Mouse (Mus musculus): ENCODE data around the gene Clic5. TPM values are rescaled to one million over a fixed set of nuclear protein-coding genes. Genes with fewer than 3 reads are reported as not detected.

The Clic5 gene
- not detected in 2 replicates for polyA plus RNA-seq (2012)

- H3K4me1 ChIP-seq (ENCODE audit: control insufficient read depth), result no peaks in the 10 kb centered on the region; the same call in 1 of the 2 replicates
- TF ChIP-seq GATA1 (IDR thresholded peaks at IDR 0.05; ENCODE audit: low read length) (no peak), TAL1 (IDR thresholded peaks at IDR 0.05; ENCODE audit: low read length) (no peak)
- no peaks in the 10 kb centered on the region for H3K36me3 ChIP-seq (ENCODE audit: control insufficient read depth)
- peak within 1 kb of the TSS; percentile 32 for H3K4me3 ChIP-seq (replicated peaks)
- no peaks in the 10 kb centered on the region for H3K9me3 ChIP-seq (ENCODE audit: control insufficient read depth, low read length)
- H3K27me3 ChIP-seq (ENCODE audit: control insufficient read depth), result peaks cover 27% of the 10 kb centered on the region
Measured at GRCm38 (mm10) chr17:44188042-44188768, at the start of gene Clic5. Clic5 (plus strand) TSS chr17:44188584.

- Histone ChIP-seq H3K4me1 (ENCODE audit: control insufficient read depth) (no peaks in the 10 kb centered on the region), H3K9me3 (ENCODE audit: control insufficient read depth, low read length) (no peaks in the 10 kb centered on the region), H3K4me3 (replicated peaks) (no peak overlapping the region), H3K36me3 (ENCODE audit: control insufficient read depth) (no peaks in the 10 kb centered on the region), H3K27me3 (ENCODE audit: control insufficient read depth) (no peaks in the 10 kb centered on the region)
- TF ChIP-seq TAL1 (IDR thresholded peaks at IDR 0.05; ENCODE audit: low read length) (no peak), GATA1 (IDR thresholded peaks at IDR 0.05; ENCODE audit: low read length) (no peak)
Measured at GRCm38 (mm10) chr17:44145806-44146205, 42.6 kb upstream of the Clic5 start.

DNA sequence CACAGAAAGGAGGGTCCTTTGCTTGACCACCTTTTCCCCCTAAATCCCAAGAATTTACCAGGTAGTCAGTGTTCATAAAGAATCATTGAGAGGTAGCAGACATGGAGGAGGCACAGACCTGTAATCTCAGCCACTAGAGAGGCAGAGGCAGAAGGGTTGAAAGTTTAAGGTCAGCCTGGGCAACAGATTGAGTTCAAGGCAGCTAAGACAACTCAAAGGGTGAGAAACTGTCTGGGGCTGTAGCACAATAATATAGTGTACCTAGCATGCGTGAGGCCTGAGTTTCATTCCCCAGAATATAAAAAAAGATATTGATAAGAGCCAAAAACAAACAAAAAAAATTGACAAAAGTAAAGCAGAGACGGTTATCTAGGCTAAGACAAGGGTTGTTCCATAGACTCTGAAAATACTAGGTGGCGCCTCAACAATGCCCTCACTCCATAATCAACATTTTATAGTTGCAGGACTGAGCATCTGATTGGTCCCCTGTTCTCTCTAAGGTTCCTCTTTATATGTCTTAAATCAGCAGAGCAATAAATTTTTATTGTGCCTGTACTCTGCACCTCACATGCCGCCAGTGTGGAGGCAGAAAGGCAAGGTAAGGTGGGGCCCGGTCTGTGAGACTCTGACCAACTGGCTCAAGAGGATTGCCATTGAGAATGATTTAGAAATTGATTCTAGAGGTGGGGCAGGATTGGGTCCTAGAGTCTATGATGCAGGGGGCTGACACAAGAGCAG, 40.1 kb upstream of the Clic5 start:
- no peak overlapping the region for H3K4me3 ChIP-seq (replicated peaks)
- H3K4me1 ChIP-seq (ENCODE audit: control insufficient read depth), result no peaks in the 10 kb centered on the region
- TF ChIP-seq GATA1 (IDR thresholded peaks at IDR 0.05; ENCODE audit: low read length) (no peak), TAL1 (IDR thresholded peaks at IDR 0.05; ENCODE audit: low read length) (no peak)
- no peaks in the 10 kb centered on the region for H3K27me3 ChIP-seq (ENCODE audit: control insufficient read depth)
- H3K9me3 ChIP-seq (ENCODE audit: control insufficient read depth, low read length), result no peaks in the 10 kb centered on the region
- H3K36me3 ChIP-seq (ENCODE audit: control insufficient read depth), result no peaks in the 10 kb centered on the region

DNA sequence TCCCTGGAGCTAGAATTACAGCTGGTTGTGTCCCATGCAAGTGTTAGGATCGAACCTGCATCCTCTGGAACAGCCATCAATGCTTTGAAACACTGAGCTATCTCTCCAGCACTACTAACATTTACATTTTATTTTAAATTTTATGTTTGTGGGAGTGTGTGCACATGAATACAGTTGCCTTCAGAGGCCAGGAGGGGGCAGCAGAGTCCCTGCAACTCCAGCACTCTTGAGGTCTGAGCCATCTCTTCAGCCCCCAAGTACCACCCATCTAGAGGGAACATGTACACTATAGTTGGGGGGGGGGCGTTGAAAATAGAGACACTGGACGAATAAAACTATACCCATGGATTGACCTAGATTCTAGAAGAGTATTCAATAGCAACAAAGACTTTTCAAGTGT, 37.3 kb upstream of the Clic5 start:
- Histone ChIP-seq H3K27me3 (ENCODE audit: control insufficient read depth) (no peaks in the 10 kb centered on the region), H3K36me3 (ENCODE audit: control insufficient read depth) (no peaks in the 10 kb centered on the region), H3K4me1 (ENCODE audit: control insufficient read depth) (no peaks in the 10 kb centered on the region), H3K4me3 (replicated peaks) (no peak overlapping the region), H3K9me3 (ENCODE audit: control insufficient read depth, low read length) (no peaks in the 10 kb centered on the region)
- TF ChIP-seq GATA1 (IDR thresholded peaks at IDR 0.05; ENCODE audit: low read length), result no peak
- no peak for TF ChIP-seq TAL1 (IDR thresholded peaks at IDR 0.05; ENCODE audit: low read length)

DNA sequence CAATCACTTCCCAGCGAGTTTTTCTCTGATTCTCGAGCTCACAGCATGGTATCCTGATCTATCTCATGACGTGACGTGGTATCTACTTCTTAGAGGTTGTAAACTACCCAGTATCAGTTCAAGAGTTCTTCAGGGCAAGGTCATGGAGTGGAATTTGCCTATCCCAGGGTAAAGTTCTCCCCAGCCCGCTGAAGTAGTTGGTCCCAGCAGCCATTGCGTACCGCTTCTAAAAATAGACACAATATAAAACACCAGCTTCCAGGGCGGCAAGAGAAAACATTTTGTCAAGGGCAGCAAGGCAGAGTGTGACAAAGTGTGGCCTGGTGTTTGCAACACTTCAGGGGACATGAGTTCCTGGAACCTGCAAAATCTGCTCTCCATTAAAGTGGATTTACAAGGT, 36.5 kb upstream of the Clic5 start:
- TF ChIP-seq TAL1 (IDR thresholded peaks at IDR 0.05; ENCODE audit: low read length) (no peak), GATA1 (IDR thresholded peaks at IDR 0.05; ENCODE audit: low read length) (no peak)
- no peaks in the 10 kb centered on the region for H3K4me1 ChIP-seq (ENCODE audit: control insufficient read depth)

DNA sequence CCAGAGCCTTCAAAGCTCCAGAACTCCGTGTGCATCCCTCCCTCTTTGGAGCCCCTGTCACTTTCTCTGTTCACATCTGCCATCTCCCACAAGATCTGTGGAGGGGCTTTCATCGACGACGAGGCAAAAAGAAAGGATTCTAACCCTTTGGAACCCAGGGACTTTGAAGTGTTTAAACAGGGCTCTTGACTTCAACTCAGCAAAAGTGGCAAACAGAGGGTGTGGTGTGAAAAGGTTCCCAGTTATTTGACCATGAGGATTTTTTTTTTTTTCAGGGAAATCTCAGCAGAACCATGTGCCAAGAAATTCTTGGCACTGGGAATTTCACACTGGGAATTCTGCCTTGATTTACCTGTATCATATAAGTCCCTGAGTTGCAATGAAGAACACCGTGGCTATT, 34.5 kb upstream of the Clic5 start:
- no peak overlapping the region for H3K4me3 ChIP-seq (replicated peaks)
- H3K27me3 ChIP-seq (ENCODE audit: control insufficient read depth), result no peaks in the 10 kb centered on the region
- no peaks in the 10 kb centered on the region for H3K4me1 ChIP-seq (ENCODE audit: control insufficient read depth)
- H3K36me3 ChIP-seq (ENCODE audit: control insufficient read depth), result no peaks in the 10 kb centered on the region
- H3K9me3 ChIP-seq (ENCODE audit: control insufficient read depth, low read length), result no peaks in the 10 kb centered on the region
- TF ChIP-seq GATA1 (IDR thresholded peaks at IDR 0.05; ENCODE audit: low read length) (no peak), TAL1 (IDR thresholded peaks at IDR 0.05; ENCODE audit: low read length) (no peak)

More for the DNA sequence above, 36.5 kb upstream of the Clic5 start:
- Histone ChIP-seq H3K4me3 (replicated peaks) (no peak overlapping the region), H3K9me3 (ENCODE audit: control insufficient read depth, low read length) (no peaks in the 10 kb centered on the region), H3K36me3 (ENCODE audit: control insufficient read depth) (no peaks in the 10 kb centered on the region), H3K27me3 (ENCODE audit: control insufficient read depth) (no peaks in the 10 kb centered on the region)

GRCm38 (mm10) chr17:44155204-44155603, 33.2 kb upstream of the Clic5 start:
- Histone ChIP-seq H3K9me3 (ENCODE audit: control insufficient read depth, low read length) (no peaks in the 10 kb centered on the region), H3K4me3 (replicated peaks) (no peak overlapping the region), H3K27me3 (ENCODE audit: control insufficient read depth) (no peaks in the 10 kb centered on the region), H3K36me3 (ENCODE audit: control insufficient read depth) (no peaks in the 10 kb centered on the region), H3K4me1 (ENCODE audit: control insufficient read depth) (no peaks in the 10 kb centered on the region)
- TF ChIP-seq GATA1 (IDR thresholded peaks at IDR 0.05; ENCODE audit: low read length), result no peak
- no peak for TF ChIP-seq TAL1 (IDR thresholded peaks at IDR 0.05; ENCODE audit: low read length)

- no peaks in the 10 kb centered on the region for H3K9me3 ChIP-seq (ENCODE audit: control insufficient read depth, low read length)
- H3K4me3 ChIP-seq (replicated peaks), result no peak overlapping the region
- H3K36me3 ChIP-seq (ENCODE audit: control insufficient read depth), result no peaks in the 10 kb centered on the region
- no peaks in the 10 kb centered on the region for H3K4me1 ChIP-seq (ENCODE audit: control insufficient read depth)
- no peak for TF ChIP-seq GATA1 (IDR thresholded peaks at IDR 0.05; ENCODE audit: low read length)
- no peak for TF ChIP-seq TAL1 (IDR thresholded peaks at IDR 0.05; ENCODE audit: low read length)
- no peaks in the 10 kb centered on the region for H3K27me3 ChIP-seq (ENCODE audit: control insufficient read depth)
Measured at GRCm38 (mm10) chr17:44158186-44158585, 30.2 kb upstream of the Clic5 start.

DNA sequence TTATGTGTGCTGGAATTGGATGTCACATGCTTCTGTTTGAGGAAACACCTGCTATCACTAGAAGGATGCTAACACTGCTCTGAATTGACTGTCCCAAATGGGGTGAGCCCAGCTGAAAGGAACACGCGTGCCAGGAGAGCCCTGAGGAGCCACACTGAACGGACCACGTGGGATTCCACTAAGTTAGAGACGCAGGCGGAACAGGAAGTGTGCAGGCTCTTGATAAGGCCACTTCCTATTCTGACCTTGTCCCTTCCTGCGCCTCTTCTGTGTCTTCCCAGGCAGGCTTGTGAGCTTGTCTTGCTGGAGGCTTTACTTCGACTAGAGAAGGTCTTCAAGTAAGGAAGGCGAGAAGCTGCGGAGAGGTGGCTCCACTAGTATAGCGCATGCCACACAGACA, 27.9 kb upstream of the Clic5 start:
- Histone ChIP-seq H3K36me3 (ENCODE audit: control insufficient read depth) (no peaks in the 10 kb centered on the region), H3K4me3 (replicated peaks) (no peak overlapping the region)

More for the DNA sequence above, 27.9 kb upstream of the Clic5 start:
- TF ChIP-seq GATA1 (IDR thresholded peaks at IDR 0.05; ENCODE audit: low read length), result no peak
- no peak for TF ChIP-seq TAL1 (IDR thresholded peaks at IDR 0.05; ENCODE audit: low read length)
- Histone ChIP-seq H3K9me3 (ENCODE audit: control insufficient read depth, low read length) (no peaks in the 10 kb centered on the region), H3K4me1 (ENCODE audit: control insufficient read depth) (no peaks in the 10 kb centered on the region), H3K27me3 (ENCODE audit: control insufficient read depth) (no peaks in the 10 kb centered on the region)

Measured in erythroblast, embryonic 14.5 days (primary cell).